Mouse (Mus musculus): ENCODE data around the gene Lmtk2. TPM values are rescaled to one million over a fixed set of nuclear protein-coding genes. Genes with fewer than 3 reads are reported as not detected.

Gene Lmtk2
- polyA plus RNA-seq, 1 experiment: 68.2 TPM

DNA sequence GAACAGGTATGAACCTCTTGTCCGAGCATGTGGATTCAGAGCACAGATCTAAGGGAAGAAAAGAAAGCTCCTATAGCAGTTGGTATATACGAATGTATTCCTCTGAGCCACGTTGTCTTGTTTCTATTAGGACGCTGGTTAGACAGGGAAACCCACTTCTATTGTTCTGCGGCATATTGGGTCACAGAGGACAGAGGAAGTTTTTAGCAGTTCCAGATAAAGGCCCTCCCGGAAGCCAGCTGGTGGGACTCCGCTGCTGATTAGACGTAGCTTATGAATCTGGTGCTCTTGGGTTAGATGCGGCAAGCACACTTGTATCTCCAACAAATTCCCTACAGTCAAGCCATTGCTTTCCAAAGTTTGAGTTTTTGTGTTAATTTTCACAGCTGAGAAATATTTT is 4.8 kb downstream of the Lmtk2 start:
- Histone ChIP-seq H3K4me1 (ENCODE audit: control insufficient read depth, insufficient read depth, low read length) (peaks cover 11% of the 10 kb centered on the region), H3K4me3 (ENCODE audit: insufficient read depth, low read length) (no peak overlapping the region), H3K27ac (ENCODE audit: insufficient read depth, low read length) (no peak overlapping the region)
- no peak for TF ChIP-seq POLR2A (IDR thresholded peaks at IDR 0.05; ENCODE audit: extremely low read depth, insufficient read depth, low read length)
- no peak for TF ChIP-seq CTCF (IDR thresholded peaks at IDR 0.05; ENCODE audit: extremely low read depth, insufficient read depth, low read length)

DNA sequence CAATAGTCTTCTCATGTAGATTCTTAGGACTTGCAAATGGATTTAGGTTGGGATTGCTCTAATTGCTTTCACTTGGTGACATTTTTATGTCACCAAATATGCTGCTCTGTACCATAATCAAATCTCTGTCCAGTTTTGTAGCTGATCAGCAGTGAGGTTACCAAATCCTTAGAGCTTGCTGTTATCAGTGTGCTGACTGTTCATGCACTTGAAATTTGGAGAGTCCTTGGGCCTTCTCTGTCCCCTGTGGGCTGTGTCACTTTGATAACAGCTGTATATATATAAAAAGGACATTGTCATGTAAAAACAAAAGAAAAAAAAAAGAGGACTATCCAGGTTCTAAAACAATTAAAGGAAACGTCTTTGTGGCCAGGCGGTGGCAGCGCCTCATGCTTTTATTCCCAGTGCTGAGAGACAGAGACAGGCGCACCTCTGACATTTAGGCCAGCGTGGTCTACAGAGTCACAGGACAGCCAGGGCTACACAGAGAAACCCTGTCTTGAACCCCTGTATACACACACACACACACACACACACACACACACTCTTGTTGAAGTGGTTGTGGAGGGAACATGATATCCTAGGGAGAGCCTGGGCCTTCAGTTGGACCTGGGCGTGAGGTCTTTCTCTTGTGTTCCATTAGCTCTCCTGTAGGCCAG is 5.4 kb downstream of the Lmtk2 start:
- TF ChIP-seq POLR2A (IDR thresholded peaks at IDR 0.05; ENCODE audit: extremely low read depth, insufficient read depth, low read length) (no peak), CTCF (IDR thresholded peaks at IDR 0.05; ENCODE audit: extremely low read depth, insufficient read depth, low read length) (no peak)
- H3K4me3 ChIP-seq (ENCODE audit: insufficient read depth, low read length): no peak overlapping the region
- H3K27ac ChIP-seq (ENCODE audit: insufficient read depth, low read length): no peak overlapping the region
- H3K4me1 ChIP-seq (ENCODE audit: control insufficient read depth, insufficient read depth, low read length): peaks cover 11% of the 10 kb centered on the region

DNA sequence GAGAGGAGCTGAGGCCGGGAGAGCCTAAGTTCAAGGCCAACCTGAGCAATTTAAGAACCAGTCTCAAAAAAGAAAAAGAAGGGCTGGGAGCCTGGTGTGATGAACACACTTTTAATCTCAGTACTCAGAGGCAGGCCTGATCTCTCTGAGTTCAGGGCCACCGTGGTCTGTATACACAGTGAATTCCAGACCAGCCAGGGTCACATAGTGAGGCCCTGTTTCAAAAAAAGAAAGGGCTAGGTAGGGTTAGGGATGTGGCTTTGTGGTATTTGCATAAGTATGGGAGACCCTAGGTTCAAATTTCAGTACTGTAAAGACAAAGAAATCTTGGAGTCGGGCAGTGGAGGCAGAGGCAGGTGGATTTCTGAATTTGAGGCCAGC is 5.9 kb downstream of the Lmtk2 start:
- TF ChIP-seq CTCF (IDR thresholded peaks at IDR 0.05; ENCODE audit: extremely low read depth, insufficient read depth, low read length) (no peak), POLR2A (IDR thresholded peaks at IDR 0.05; ENCODE audit: extremely low read depth, insufficient read depth, low read length) (no peak)
- Histone ChIP-seq H3K4me3 (ENCODE audit: insufficient read depth, low read length) (no peak overlapping the region), H3K4me1 (ENCODE audit: control insufficient read depth, insufficient read depth, low read length) (peaks cover 11% of the 10 kb centered on the region), H3K27ac (ENCODE audit: insufficient read depth, low read length) (no peak overlapping the region)

DNA sequence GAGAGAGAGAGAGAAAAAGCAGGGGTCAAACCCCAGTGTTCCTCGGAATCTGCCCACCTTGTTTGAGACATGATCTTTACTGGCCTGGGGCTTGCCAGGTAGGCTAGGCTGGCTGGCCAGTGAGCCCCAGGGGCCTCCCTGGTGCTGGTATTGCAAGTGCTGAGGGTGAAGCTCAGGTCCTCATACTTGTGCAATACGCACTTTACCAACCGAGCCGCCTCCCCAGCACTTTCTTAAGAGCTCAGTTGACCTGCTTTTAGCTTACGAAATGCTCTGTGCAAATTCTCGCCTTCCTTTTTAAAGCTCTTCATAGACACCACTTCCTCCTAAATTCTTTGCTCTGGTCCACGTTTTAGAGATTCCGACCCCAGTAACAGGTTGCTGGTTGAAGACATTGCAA is 9.0 kb downstream of the Lmtk2 start:
- H3K27ac ChIP-seq (ENCODE audit: insufficient read depth, low read length): no peak overlapping the region
- TF ChIP-seq CTCF (IDR thresholded peaks at IDR 0.05; ENCODE audit: extremely low read depth, insufficient read depth, low read length) (no peak), POLR2A (IDR thresholded peaks at IDR 0.05; ENCODE audit: extremely low read depth, insufficient read depth, low read length) (no peak)
- H3K4me1 ChIP-seq (ENCODE audit: control insufficient read depth, insufficient read depth, low read length): peaks cover 9% of the 10 kb centered on the region
- H3K4me3 ChIP-seq (ENCODE audit: insufficient read depth, low read length): no peak overlapping the region

DNA sequence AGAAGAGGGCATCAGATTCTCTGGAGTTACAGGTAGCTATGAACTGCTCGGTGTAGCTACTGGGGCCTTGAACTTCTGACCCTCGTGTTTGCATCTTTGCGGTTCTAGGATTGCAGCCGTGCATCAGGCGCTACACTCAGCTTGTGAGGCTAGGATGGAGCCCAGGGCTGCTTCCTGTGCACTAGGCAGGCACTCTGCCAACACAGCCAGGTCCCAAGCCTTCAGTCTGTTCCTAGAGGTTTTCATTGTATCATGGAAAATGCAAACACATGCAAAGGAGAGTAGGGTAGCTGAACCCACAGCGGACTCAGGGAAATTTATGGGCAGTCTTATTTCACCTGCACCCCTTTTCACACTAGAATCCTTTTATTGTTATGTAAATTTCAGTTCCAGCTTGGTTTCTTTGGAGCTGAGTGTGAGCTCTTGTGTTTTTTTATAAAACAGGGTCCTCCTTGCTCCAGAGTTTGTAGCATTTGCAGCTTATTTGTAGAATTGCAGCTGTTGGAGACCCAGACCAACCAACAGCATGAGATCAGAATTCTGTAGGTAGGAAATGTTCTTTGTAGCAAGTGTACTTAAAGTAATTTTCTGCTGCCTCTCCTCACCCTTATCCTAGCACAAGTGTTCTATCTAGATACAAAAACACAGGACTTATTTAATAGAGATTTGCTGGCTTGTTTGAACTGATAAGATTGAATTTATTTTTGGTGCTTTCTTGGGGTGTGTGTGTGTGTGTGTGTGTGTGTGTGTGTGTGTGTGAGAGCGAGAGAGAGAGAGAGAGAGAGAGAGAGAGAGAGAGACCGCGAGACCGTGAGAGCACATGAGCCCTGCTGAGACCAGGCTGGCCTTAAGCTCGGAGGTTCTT is 12.6 kb downstream of the Lmtk2 start:
- no peak overlapping the region for H3K27ac ChIP-seq (ENCODE audit: insufficient read depth, low read length)
- TF ChIP-seq POLR2A (IDR thresholded peaks at IDR 0.05; ENCODE audit: extremely low read depth, insufficient read depth, low read length) (no peak), CTCF (IDR thresholded peaks at IDR 0.05; ENCODE audit: extremely low read depth, insufficient read depth, low read length) (no peak)
- H3K4me3 ChIP-seq (ENCODE audit: insufficient read depth, low read length): no peak overlapping the region
- H3K4me1 ChIP-seq (ENCODE audit: control insufficient read depth, insufficient read depth, low read length): peaks cover 7% of the 10 kb centered on the region; the same call in 1 of the 2 replicates

DNA sequence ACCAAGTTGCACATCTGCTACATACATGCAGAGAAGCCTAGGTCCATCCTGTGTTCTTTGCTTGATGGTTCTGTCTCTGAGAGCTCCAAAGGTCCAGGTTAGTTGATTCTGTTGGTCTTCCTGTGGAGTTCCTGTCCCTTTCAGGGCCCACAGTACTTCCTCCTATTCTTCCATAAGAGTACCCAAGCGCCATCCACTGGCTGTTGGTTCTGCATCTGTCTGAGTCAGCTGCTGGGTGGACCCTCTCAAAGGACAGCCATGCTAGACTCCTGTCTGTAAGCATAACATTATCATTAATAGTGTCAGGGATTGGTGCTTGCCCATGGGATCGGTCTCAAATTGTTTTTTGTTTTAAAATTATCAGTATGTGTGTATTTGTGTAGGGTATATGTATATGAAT is 13.8 kb downstream of the Lmtk2 start:
- no peak overlapping the region for H3K4me3 ChIP-seq (ENCODE audit: insufficient read depth, low read length)
- peaks cover 4% of the 10 kb centered on the region; the same call in 1 of the 2 replicates for H3K4me1 ChIP-seq (ENCODE audit: control insufficient read depth, insufficient read depth, low read length)
- no peak overlapping the region for H3K27ac ChIP-seq (ENCODE audit: insufficient read depth, low read length)
- TF ChIP-seq CTCF (IDR thresholded peaks at IDR 0.05; ENCODE audit: extremely low read depth, insufficient read depth, low read length) (no peak), POLR2A (IDR thresholded peaks at IDR 0.05; ENCODE audit: extremely low read depth, insufficient read depth, low read length) (no peak)

DNA sequence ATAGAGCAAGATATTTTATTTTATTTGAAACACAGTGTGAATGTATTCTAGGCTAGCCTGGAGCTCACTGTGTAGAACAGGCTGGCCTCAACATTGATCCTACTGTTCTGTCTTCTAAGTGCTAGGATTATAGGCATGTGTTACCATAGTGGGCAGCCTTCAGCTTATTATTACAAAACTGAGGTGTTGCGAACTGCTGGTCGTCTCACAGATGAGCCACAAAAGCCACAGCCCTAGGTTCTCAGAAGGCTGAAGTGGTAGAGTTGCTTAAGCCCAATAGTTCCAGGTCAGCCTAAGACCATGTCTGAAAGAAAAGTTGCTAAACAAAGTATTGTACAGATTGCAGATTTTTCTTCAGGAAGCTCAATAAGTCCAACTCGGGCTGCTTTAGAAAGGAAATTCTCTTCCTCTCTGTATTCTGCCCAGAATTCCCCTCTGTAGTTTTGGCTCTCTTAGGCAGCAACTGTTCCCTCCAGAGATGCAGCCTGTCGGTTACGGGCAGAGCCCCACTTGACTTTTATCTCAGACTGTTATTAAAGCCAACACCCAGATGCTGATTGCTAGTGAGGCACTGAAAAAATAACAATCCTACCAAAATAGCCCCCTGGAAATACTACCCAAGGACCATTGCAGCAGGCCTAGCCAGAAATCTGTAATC is 14.9 kb downstream of the Lmtk2 start:
- H3K4me3 ChIP-seq (ENCODE audit: insufficient read depth, low read length): no peak overlapping the region
- no peak for TF ChIP-seq POLR2A (IDR thresholded peaks at IDR 0.05; ENCODE audit: extremely low read depth, insufficient read depth, low read length)
- TF ChIP-seq CTCF (IDR thresholded peaks at IDR 0.05; ENCODE audit: extremely low read depth, insufficient read depth, low read length): no peak
- no peak overlapping the region for H3K27ac ChIP-seq (ENCODE audit: insufficient read depth, low read length)
- peaks cover 5% of the 10 kb centered on the region; the same call in 1 of the 2 replicates for H3K4me1 ChIP-seq (ENCODE audit: control insufficient read depth, insufficient read depth, low read length)

DNA sequence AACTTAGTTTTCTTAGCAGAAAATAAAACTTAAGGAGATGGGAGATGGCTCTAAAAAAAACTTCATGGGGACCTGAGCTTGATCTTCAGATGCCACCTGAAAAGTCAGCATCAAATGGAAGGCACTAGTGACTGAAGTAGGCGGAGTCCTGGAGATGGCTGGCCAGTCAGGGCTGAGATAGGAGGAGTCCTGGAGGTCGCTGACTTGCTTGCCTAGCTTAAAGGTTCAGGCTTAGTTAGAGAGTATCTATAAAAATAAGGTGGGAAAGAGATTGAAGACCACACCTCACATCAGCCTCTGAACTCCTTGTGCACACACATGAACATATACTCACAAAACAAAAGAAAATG is 15.4 kb downstream of the Lmtk2 start:
- TF ChIP-seq POLR2A (IDR thresholded peaks at IDR 0.05; ENCODE audit: extremely low read depth, insufficient read depth, low read length) (no peak), CTCF (IDR thresholded peaks at IDR 0.05; ENCODE audit: extremely low read depth, insufficient read depth, low read length) (no peak)
- H3K4me1 ChIP-seq (ENCODE audit: control insufficient read depth, insufficient read depth, low read length): peaks cover 6% of the 10 kb centered on the region; the same call in 1 of the 2 replicates
- H3K4me3 ChIP-seq (ENCODE audit: insufficient read depth, low read length): no peak overlapping the region
- H3K27ac ChIP-seq (ENCODE audit: insufficient read depth, low read length): no peak overlapping the region

DNA sequence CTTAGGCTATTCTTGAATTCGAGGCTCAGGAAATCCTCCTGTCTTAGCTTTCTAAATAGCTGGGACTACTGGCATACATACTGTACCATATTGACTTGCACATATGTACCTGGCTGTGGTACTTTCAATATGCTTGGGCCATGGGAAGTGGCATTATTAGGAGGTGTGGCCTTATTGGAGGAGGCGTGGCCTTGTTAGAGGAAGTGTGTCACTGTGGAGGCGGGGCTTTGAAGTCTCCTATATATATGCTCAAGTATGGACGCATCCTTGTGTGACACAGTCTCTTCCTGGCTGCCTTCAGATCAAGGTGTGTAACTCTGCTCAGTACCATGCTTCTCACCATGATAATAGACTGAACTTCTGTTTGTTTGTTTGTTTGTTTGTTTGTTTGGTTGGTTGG is 18.0 kb downstream of the Lmtk2 start:
- Histone ChIP-seq H3K27ac (ENCODE audit: insufficient read depth, low read length) (no peak overlapping the region), H3K4me3 (ENCODE audit: insufficient read depth, low read length) (no peak overlapping the region), H3K4me1 (ENCODE audit: control insufficient read depth, insufficient read depth, low read length) (peaks cover 8% of the 10 kb centered on the region)
- TF ChIP-seq CTCF (IDR thresholded peaks at IDR 0.05; ENCODE audit: extremely low read depth, insufficient read depth, low read length) (no peak), POLR2A (IDR thresholded peaks at IDR 0.05; ENCODE audit: extremely low read depth, insufficient read depth, low read length) (no peak)

Data from cortical plate, adult 2 months (tissue).